Mouse (Mus musculus): Measurements from ENCODE around the gene Senp1.

Gene Senp1

DNA sequence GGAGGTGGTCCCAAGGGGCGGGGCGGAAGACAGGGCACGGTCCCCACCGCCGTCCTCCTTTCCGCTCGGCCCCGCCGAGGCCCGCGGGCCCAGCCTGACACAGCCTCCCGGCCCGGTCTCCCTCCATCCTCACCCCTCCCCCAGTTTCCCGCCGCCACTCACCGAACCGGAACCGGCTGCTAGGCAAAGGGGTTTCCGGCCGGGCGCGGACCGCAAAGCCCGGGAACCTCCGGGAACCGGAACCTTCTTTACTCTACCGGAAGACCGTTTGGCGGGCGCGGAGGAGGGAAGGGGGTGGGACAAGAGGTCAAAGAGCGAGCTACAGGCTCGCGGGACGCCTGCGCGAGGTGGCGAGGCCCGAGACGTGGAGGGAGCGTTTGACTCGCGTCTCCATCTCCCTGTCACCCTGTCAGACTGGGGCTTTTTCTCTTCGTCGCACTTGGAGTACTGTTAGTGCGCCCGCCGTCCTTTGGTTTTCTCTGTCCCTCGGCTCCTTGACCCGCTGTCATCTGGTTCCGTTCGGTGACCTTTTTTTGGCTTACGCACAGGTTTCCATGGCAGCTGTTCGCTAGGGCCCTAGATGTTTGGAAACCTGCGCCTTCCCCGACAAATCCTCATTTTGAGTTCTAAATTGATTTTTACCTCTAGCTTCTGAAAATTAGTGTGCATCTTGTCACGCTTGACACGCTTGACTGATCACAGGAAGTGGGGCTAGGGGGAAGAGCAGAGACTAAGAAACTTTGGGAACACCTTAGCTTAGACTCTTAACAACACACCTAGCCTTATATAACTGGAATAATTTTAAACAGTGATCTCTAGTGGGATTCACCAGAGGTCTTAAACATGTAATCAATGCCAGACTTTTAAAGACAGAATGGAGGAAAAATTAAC is at the start of gene Senp1:
Gene Senp1 (minus strand): TSS at position 624 of the 891 bp plus-strand sequence.
- peak; percentile 67 for DNase-seq (ENCODE audit: low read depth, low spot score)

DNA sequence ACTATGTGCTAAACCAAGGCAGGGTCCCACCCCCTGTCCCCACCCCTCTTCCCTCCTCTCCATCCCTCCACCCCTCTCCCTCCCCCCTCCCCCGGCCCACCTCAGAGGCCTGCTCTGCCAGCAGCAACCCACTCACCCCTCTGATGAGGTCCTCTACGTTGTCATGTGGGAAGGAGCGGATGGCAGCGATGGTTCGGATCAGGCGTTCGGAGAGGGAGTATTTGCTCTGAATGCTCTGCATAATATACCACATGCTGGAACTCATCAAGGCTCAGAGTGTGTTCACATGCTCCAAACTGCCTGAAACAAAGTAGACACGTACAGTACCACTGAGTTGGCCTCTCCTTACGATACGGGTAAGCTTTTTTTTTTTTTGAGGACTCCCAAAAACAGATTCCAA is 49.0 kb upstream of the Senp1 start:
- DNase-seq (ENCODE audit: low read depth, low spot score), result no peak

GRCm38 (mm10) chr15:98140809-98141208 is 47.3 kb upstream of the Senp1 start:
- no peak for DNase-seq (ENCODE audit: low read depth, low spot score)

DNA sequence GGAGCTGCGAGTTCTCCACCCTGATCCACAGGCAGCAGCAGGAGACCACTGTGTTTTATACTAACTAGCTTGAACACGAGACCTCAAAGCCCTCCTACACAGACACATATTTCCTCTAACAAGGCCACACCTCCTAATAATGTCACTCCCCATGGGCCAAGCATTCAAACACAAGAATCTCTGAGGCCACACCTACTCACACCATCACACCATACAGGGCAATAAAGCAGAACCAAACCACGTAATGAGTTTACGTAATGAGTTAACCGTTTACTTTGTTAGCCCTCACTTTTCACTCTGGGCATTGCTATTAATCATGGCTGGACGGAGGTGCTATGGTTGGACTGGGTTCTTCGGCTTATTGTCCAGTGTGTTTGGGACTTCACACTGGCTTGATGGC is 46.2 kb upstream of the Senp1 start:
- DNase-seq (ENCODE audit: low read depth, low spot score), result no peak

DNA sequence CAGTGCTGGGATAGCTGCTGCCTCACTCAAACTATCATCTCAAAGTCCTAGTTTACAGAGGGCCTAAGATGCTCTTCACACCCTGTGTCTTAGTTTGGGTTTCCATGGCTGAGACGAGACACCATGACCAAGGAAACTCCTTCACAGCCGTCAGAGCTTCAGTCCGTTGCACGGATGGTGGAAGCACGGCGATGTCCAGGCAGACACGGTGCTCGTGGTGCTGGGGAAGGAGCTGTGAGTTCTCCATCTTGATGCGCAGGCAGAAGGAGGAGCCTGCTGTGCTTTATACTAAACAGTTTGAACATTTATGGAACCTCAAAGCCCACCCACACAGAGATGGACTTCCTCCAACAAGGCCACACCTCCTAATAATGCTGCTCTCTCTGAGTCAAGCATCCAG is 43.3 kb upstream of the Senp1 start:
- DNase-seq (ENCODE audit: low read depth, low spot score), result no peak

DNA sequence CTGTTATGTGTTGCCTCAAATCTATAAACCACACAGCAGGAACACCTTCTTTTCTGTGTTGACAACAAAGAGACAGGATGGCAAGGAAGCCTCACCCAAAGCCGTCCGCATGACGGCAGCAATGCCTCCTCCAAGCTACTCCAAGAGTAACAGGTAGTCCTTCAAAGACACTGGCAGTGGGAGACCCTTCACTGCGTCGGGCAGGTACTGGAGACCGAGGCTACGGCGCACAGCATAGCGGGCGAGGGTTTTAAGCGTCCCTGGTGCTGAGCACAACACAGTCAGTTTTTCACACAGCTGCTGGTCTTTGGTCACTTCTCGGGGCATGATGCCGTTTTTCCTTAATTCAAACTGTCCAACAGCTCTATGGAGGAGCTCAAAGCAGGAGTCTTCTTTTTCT is 42.1 kb upstream of the Senp1 start:
- no peak for DNase-seq (ENCODE audit: low read depth, low spot score)

- no peak for DNase-seq (ENCODE audit: low read depth, low spot score)
These were observed 41.1 kb upstream of the Senp1 start for GRCm38 (mm10) chr15:98134666-98135065.

- no peak for DNase-seq (ENCODE audit: low read depth, low spot score)
These were observed 40.5 kb upstream of the Senp1 start for GRCm38 (mm10) chr15:98134034-98134433.

DNA sequence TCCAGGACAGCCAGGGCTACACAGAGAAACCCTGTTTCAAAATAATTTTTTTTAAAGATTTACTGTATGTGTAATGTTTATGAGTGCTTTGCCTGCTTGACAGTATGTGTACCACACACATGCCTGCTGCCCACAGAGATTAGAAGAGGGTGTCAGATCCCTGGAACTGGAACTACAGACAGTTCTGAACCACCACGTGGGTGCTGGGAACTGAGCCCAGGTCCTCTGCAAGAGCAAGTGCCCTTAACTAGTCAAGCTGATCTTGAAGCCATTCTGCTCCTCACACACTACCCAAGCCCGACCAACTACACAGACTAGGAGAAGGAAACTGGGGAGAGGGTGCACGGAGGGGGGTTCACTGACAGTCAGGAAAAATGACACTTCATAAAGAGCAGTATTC is 39.9 kb upstream of the Senp1 start:
- DNase-seq (ENCODE audit: low read depth, low spot score), result no peak

- DNase-seq (ENCODE audit: low read depth, low spot score), result no peak
These were observed 38.6 kb upstream of the Senp1 start for GRCm38 (mm10) chr15:98131942-98132655.

- no peak for DNase-seq (ENCODE audit: low read depth, low spot score)
These were observed 37.9 kb upstream of the Senp1 start for GRCm38 (mm10) chr15:98131451-98131850.

- DNase-seq (ENCODE audit: low read depth, low spot score), result no peak
These were observed 37.5 kb upstream of the Senp1 start for GRCm38 (mm10) chr15:98131001-98131400.

- no peak for DNase-seq (ENCODE audit: low read depth, low spot score)
These were observed 27.3 kb upstream of the Senp1 start for GRCm38 (mm10) chr15:98120831-98121230.

GRCm38 (mm10) chr15:98119363-98119762 is 25.8 kb upstream of the Senp1 start:
- no peak for DNase-seq (ENCODE audit: low read depth, low spot score)

DNA sequence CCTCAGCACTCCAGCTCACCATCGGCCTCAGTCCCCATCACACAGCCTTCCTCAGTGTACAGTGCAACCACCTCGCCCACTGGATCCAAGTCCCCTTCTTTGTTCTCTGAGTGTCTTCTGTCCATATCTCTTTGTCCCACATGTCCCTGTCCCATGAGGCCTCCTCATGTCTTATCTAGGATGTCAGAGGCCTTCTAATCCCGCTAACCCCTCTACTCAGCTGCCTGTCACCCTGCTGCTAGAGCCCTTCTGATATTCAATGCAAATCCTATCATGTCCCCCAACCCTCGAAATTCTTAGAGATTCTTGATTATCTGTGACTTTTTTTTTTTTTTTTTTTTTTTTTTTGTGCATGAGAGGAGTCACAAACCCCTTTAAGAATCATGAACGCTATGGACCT is 22.7 kb upstream of the Senp1 start:
- no peak for DNase-seq (ENCODE audit: low read depth, low spot score)

DNA sequence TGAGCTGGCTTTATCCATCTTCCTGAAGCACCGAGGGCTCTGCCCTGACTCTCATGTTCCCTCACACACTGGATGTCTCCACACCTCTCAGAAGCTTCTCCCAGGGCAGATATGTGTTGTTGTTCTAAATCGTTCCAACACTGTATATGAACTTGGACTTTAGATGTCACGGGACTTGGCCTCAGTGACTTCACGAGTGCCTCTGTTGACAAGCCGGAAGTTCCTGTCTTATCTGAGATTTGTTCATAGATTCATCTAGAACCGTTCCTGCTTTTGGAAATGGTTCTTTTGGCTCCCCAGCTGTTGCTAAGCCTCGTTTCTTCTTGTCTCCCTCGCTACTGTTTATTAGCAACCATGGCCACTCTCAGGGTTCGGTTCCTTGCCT is 22.2 kb upstream of the Senp1 start:
- DNase-seq (ENCODE audit: low read depth, low spot score), result no peak

DNA sequence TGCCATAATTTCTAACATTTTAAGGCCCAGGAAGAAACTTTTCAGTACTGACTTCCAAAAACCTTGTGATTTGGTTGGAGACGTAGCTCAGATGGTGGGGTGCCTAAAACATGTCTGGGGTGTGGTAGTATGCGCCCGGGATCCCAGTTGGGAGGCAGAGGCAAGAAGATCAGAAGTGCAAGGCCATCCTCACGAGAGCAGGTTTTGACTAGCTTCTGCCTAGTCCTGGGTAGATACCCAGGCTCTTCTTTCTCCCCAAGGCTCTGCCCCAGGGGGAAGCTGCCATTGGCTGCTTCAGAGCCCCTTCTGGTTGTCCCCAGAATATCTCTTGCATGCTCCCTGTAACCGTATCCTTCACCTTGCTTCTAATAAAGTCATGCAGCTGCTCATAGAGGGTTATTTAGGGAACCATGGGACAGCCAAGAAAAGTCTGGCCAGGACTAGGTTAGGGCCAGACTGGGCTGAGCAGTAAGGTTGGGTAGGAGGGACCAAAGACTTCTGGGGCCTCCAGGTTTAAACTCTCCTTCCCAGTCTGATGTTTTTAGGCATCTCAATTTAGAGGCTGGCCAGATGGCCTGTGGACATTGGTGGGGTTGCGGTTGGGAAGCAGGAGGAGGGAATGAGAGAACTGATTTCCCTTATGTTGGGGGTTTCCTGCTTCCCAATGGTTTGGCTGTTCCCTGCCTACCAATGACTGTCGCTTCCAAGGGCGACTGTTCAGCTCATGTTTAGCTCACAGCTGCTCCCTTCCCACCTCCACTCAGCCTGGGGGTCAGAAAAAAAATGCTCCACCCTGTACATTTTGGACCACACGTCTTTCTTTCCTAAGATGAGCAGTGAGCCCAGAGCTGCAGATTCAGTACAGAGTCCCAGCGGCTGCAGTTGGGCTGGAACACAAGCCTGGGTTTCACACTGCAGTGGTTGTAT is 21.6 kb upstream of the Senp1 start:
- no peak for DNase-seq (ENCODE audit: low read depth, low spot score)

GRCm38 (mm10) chr15:98114098-98114851 is 20.7 kb upstream of the Senp1 start:
- no peak for DNase-seq (ENCODE audit: low read depth, low spot score)

DNA sequence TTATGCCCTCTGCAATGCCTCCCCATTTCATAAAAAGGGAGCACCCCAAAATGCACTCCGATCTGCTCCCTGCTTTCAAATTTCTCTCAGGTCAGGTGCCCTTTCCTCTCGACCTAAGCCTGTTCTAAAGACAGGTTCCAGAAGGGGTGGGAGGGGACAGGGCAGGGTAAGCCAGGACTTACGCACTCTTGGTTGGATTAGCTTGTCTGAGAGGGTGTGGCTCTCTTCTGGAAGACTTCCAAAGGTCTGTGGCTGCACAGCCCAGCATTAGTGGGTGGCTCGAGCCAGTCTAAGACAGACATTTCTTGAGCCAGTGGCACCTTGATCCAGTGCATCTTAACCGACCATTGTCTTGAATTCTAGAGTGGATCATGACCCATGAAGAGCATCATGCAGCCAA is 18.2 kb upstream of the Senp1 start:
- no peak for DNase-seq (ENCODE audit: low read depth, low spot score)

DNA sequence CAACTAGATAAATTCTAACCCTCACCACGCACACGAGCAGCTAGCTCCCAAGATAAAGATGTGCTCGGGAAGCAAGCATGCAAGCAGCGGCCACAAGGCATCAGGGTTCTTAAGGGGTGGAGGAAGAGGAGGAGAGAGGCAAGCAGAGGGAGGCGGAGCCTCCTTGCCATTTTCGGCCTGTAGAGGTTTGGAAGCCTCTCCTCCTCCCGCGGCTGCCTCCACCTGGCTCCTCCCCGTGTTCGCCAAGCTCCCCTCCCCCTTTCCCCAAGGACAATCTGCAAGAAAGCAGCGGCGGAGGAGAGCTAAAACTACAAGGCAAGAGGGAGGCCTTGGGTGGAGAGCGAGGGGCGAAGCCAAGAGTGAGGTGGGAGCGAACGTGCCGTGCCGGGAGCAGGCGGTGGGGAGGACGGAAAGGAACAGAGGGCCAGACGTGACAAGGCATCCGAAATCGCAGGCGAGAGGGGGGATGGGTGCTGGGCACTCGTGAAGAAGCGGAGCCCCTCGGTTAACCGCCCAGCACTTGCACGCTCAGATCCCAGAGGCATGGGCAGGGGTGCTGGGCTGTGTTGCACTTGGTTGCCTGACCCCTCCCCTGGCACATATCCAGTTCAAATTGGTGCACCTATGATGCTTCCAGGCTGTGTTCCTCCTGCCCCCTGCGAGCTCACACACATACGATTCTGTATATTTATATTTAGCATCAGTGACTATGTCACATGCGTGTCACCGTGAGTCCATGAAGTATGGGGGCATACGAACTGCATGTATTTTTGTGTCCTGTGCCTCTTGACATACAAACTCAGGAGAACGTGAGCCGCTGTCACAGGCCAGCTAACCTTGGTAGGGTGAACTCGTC is 15.0 kb upstream of the Senp1 start:
- DNase-seq (ENCODE audit: low read depth, low spot score), result peak; percentile 67

Data from WW6 (cell line).